Comparison of ENCODE assay signal across 34 mouse cellular contexts in genomic region chr19:4547801-4548200, GRCm38 (mm10). TPM values are rescaled to one million over a fixed set of nuclear protein-coding genes. Genes with fewer than 3 reads are reported as not detected.
"Had no signal": no experiment of that assay in that cellular context is flagged by ENCODE, and none has a peak within 500 bp of the region (broad histone marks: within the 10 kb centered on the region; RNA-seq: fewer than 3 reads in every experiment).

No protein-coding gene starts in this region.

- DNase-seq: gastrocnemius, postnatal 14 days; gastrocnemius, postnatal 36 days; heart, adult 18-20 months; heart, postnatal 14 days; heart, postnatal 36 days; kidney, adult 11 months; kidney, adult 9 months; layer of hippocampus, adult 9-11 months; layer of hippocampus, postnatal 36 days; liver, embryonic 13.5 days had no signal

- H3K4me3 ChIP-seq: heart, embryonic 13.5 days; heart, embryonic 15.5 days; hindbrain, embryonic 13.5 days; kidney, embryonic 15.5 days; limb, embryonic 13.5 days; limb, embryonic 15.5 days; liver, embryonic 13.5 days had no signal

- ATAC-seq: intestine, embryonic 16.5 days had no signal

- H3K9me3 ChIP-seq: heart, embryonic 13.5 days; heart, embryonic 15.5 days; hindbrain, embryonic 13.5 days; kidney, embryonic 15.5 days; limb, embryonic 13.5 days; limb, embryonic 15.5 days; liver, embryonic 13.5 days had no signal

- H3K4me1 ChIP-seq: hindbrain, embryonic 13.5 days; kidney, embryonic 15.5 days; limb, embryonic 15.5 days had no signal

- H3K36me3 ChIP-seq: heart, embryonic 13.5 days; heart, embryonic 15.5 days; hindbrain, embryonic 13.5 days; kidney, embryonic 15.5 days; limb, embryonic 13.5 days; limb, embryonic 15.5 days; liver, embryonic 13.5 days had no signal

- H3K4me2 ChIP-seq: heart, embryonic 11.5 days; heart, embryonic 13.5 days; heart, embryonic 15.5 days; hindbrain, embryonic 13.5 days; kidney, embryonic 15.5 days; limb, embryonic 13.5 days; limb, embryonic 15.5 days; liver, embryonic 13.5 days had no signal

- H3K27me3 ChIP-seq: heart, embryonic 13.5 days; heart, embryonic 15.5 days; hindbrain, embryonic 13.5 days; kidney, embryonic 15.5 days; limb, embryonic 13.5 days; limb, embryonic 15.5 days; liver, embryonic 13.5 days had no signal

- H3K9ac ChIP-seq: heart, embryonic 13.5 days; heart, embryonic 15.5 days; hindbrain, embryonic 13.5 days; kidney, embryonic 15.5 days; limb, embryonic 13.5 days; limb, embryonic 15.5 days; liver, embryonic 13.5 days had no signal

- H3K27ac ChIP-seq: heart, embryonic 13.5 days; heart, embryonic 15.5 days; hindbrain, embryonic 13.5 days; kidney, embryonic 15.5 days; kidney, postnatal 0 days; limb, embryonic 13.5 days; limb, embryonic 15.5 days; liver, embryonic 13.5 days had no signal

RNA-seq across cellular contexts. Expression of gene 2010003K11Rik, which starts 49.4 kb away (rescaled TPM):
- total RNA-seq: gastrocnemius, adult 18-20 months; gastrocnemius, postnatal 14 days; gastrocnemius, postnatal 36 days; hematopoietic stem cell, adult 5-6 weeks; layer of hippocampus, adult 18-20 months; layer of hippocampus, adult 8-10 months; layer of hippocampus, postnatal 14 days; layer of hippocampus, postnatal 36 days; left cerebral cortex, adult 18-20 months; left cerebral cortex, adult 8-10 months; left cerebral cortex, postnatal 10 days; left cerebral cortex, postnatal 25 days; left cerebral cortex, postnatal 4 days had no signal
- polyA plus RNA-seq: heart, embryonic 11.5 days; heart, embryonic 13.5 days; heart, embryonic 15.5 days; heart, postnatal 0 days; hindbrain, embryonic 11.5 days; hindbrain, embryonic 13.5 days; hindbrain, embryonic 16.5 days; intestine, embryonic 14.5 days; kidney, embryonic 15.5 days; limb, embryonic 11.5 days; limb, embryonic 13.5 days; limb, embryonic 15.5 days; liver, embryonic 13.5 days had no signal
